Mouse (Mus musculus): ENCODE measurements at regions not wholly inside any gene's neighbourhood (a gene's known extent, or its start where the extent isn't known, plus 50 kb on each side); places are given as distances from the start of the nearest gene placed in this dataset.

GRCm38 (mm10) chr1:77307745-77308144 is 207.1 kb downstream of the Epha4 start:
- H3K27me3 ChIP-seq (ENCODE audit: insufficient read depth, low read length): no peaks in the 10 kb centered on the region
- TF ChIP-seq CTCF (IDR thresholded peaks at IDR 0.05; ENCODE audit: low read depth): no peak
- H3K27ac ChIP-seq (ENCODE audit: low read depth, low read length): no peak overlapping the region
- 82% methylated on average over 4 of the region's 4 CpGs for WGBS
- no peak for ATAC-seq
- no peak for DNase-seq
- no peaks in the 10 kb centered on the region for H3K36me3 ChIP-seq (ENCODE audit: insufficient read depth)
- H3K9ac ChIP-seq: no peak overlapping the region
- no peaks in the 10 kb centered on the region for H3K9me3 ChIP-seq (ENCODE audit: low read length)
- no peaks in the 10 kb centered on the region for H3K4me1 ChIP-seq (ENCODE audit: insufficient read depth)
- no peak overlapping the region for H3K4me3 ChIP-seq (ENCODE audit: low read depth, low read length)
- no peak overlapping the region for H3K4me2 ChIP-seq (ENCODE audit: low read depth)

- H3K27me3 ChIP-seq (ENCODE audit: insufficient read depth, low read length): no peaks in the 10 kb centered on the region
- no peak overlapping the region for H3K4me2 ChIP-seq (ENCODE audit: low read depth)
- H3K9ac ChIP-seq: no peak overlapping the region
- no peaks in the 10 kb centered on the region for H3K9me3 ChIP-seq (ENCODE audit: low read length)
- no peaks in the 10 kb centered on the region for H3K4me1 ChIP-seq (ENCODE audit: insufficient read depth)
- H3K27ac ChIP-seq (ENCODE audit: low read depth, low read length): no peak overlapping the region
- H3K4me3 ChIP-seq (ENCODE audit: low read depth, low read length): no peak overlapping the region
- H3K36me3 ChIP-seq (ENCODE audit: insufficient read depth): no peaks in the 10 kb centered on the region
- DNase-seq (no peak), ATAC-seq (no peak)
- no peak for TF ChIP-seq CTCF (IDR thresholded peaks at IDR 0.05; ENCODE audit: low read depth)
- 69% methylated on average over 3 of the region's 3 CpGs for WGBS
Observed at GRCm38 (mm10) chr1:77313119-77313518, 201.8 kb downstream of the Epha4 start.

- H3K4me3 ChIP-seq (ENCODE audit: low read depth, low read length): no peak overlapping the region
- DNase-seq (no peak), ATAC-seq (no peak)
- no peaks in the 10 kb centered on the region for H3K4me1 ChIP-seq (ENCODE audit: insufficient read depth)
- H3K9ac ChIP-seq: no peak overlapping the region
- no peaks in the 10 kb centered on the region for H3K9me3 ChIP-seq (ENCODE audit: low read length)
- H3K4me2 ChIP-seq (ENCODE audit: low read depth): no peak overlapping the region
- H3K36me3 ChIP-seq (ENCODE audit: insufficient read depth): no peaks in the 10 kb centered on the region
- no peak overlapping the region for H3K27ac ChIP-seq (ENCODE audit: low read depth, low read length)
- WGBS: 77% methylated on average over 3 of the region's 3 CpGs
- no peaks in the 10 kb centered on the region for H3K27me3 ChIP-seq (ENCODE audit: insufficient read depth, low read length)
- TF ChIP-seq CTCF (IDR thresholded peaks at IDR 0.05; ENCODE audit: low read depth): no peak
Observed at GRCm38 (mm10) chr1:77315347-77315746, 199.5 kb downstream of the Epha4 start.

- no peaks in the 10 kb centered on the region for H3K27me3 ChIP-seq (ENCODE audit: insufficient read depth, low read length)
- H3K4me1 ChIP-seq (ENCODE audit: insufficient read depth): no peaks in the 10 kb centered on the region
- H3K27ac ChIP-seq (ENCODE audit: low read depth, low read length): no peak overlapping the region
- ATAC-seq (no peak), DNase-seq (no peak)
- no peaks in the 10 kb centered on the region for H3K36me3 ChIP-seq (ENCODE audit: insufficient read depth)
- H3K4me3 ChIP-seq (ENCODE audit: low read depth, low read length): no peak overlapping the region
- WGBS: 76% methylated on average over 9 of the region's 9 CpGs
- no peaks in the 10 kb centered on the region for H3K9me3 ChIP-seq (ENCODE audit: low read length)
- no peak overlapping the region for H3K4me2 ChIP-seq (ENCODE audit: low read depth)
- no peak for TF ChIP-seq CTCF (IDR thresholded peaks at IDR 0.05; ENCODE audit: low read depth)
- H3K9ac ChIP-seq: no peak overlapping the region
Observed at GRCm38 (mm10) chr1:77316198-77316597, 198.7 kb downstream of the Epha4 start.

Small RNAs in the stretch of these regions (microRNA-seq; reads per million reads assigned to microRNA genes)
- gene Mir6343: 0 reads per million in 2 experiments

All from forebrain, postnatal 0 days (tissue).